Mouse (Mus musculus) lung, embryonic 16.5 days (tissue): ENCODE measurements at regions not wholly inside any gene's neighbourhood (a gene's known extent, or its start where the extent isn't known, plus 50 kb on each side); places are given as distances from the start of the nearest gene placed in this dataset.

Experiments
- ATAC-seq: fragments of 200-750 bp; cut with Nextera tagmentation; 2 replicates; pipeline ENCODE4 v1.8.0; 2017; ENCODE audit warnings: low read depth, mild to moderate bottlenecking, moderate library complexity
- H3K27ac ChIP-seq: fragments of 300-500 bp; sonication (generic); 2 replicates; pipeline ENCODE4 v1.5.1; 2014; ENCODE audit warnings: mild to moderate bottlenecking, control low read depth, low read length
- H3K27me3 ChIP-seq: fragments of 300-500 bp; sonication (generic); 2 replicates; pipeline ENCODE4 v1.6.1; 2014; ENCODE audit warnings: low read depth, low read length, mixed read lengths; ENCODE audit not compliant: control insufficient read depth, insufficient read depth
- H3K36me3 ChIP-seq: fragments of 300-500 bp; sonication (generic); 2 replicates; pipeline ENCODE4 v1.6.1; 2014; ENCODE audit warnings: low read length; ENCODE audit not compliant: control insufficient read depth, insufficient read depth
- H3K4me1 ChIP-seq: fragments of 300-500 bp; sonication (generic); replicated peaks from 2 replicates; pipeline ENCODE4 v1.6.1; 2014; ENCODE audit warnings: low read length, mixed read lengths; ENCODE audit not compliant: control insufficient read depth, insufficient read depth
- H3K4me2 ChIP-seq: fragments of 300-500 bp; sonication (generic); 2 replicates; pipeline ENCODE4 v1.6.1; 2014; ENCODE audit warnings: low read depth, low read length, control low read depth
- H3K4me3 ChIP-seq: fragments of 300-500 bp; sonication (generic); 2 replicates; pipeline ENCODE4 v1.5.1; 2014; ENCODE audit warnings: mild to moderate bottlenecking, low read length, control low read depth
- H3K9ac ChIP-seq: fragments of 300-500 bp; sonication (generic); 2 replicates; pipeline ENCODE4 v1.6.1; 2014; ENCODE audit warnings: low read length, control low read depth
- H3K9me3 ChIP-seq: fragments of 300-500 bp; sonication (generic); 2 replicates; pipeline ENCODE4 v1.6.1; 2016; ENCODE audit warnings: low read length; ENCODE audit not compliant: control insufficient read depth
- WGBS: fragments of 180-500 bp; shearing (Covaris S2); extraction: QIAGEN DNeasy Blood & Tissue Kit; methylation state at CpG from one replicate; pipeline ENCODE4 v1.1.7; 2014; 5-methylcytosine and 5-hydroxymethylcytosine counted together

DNA sequence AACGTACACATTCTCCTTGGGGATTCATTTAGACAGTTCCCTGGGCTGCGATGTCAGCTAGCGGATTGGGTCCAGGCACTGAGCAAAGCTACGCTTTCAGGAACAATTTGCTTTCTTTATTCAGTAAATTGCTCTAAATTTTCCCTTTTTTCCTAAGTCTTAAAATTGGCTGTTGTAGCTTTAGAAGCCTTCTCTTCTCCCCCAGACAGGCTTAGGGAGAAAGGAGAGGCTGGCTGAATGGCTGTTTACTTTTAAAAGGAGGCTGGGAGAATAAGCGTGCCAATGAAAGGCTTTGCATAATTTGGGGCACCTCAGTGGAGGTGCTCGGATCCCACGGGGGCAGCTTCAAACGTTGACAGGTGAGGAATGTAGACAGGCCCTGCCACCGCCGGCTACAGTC, 383.8 kb downstream of the Prdm2 start:
- no peak overlapping the region for H3K27ac ChIP-seq
- H3K4me1 ChIP-seq: no peaks in the 10 kb centered on the region
- no peak overlapping the region for H3K9ac ChIP-seq
- WGBS: 39% methylated on average over 10 of the region's 10 CpGs
- H3K27me3 ChIP-seq: no peaks in the 10 kb centered on the region
- H3K9me3 ChIP-seq: no peaks in the 10 kb centered on the region
- no peaks in the 10 kb centered on the region for H3K36me3 ChIP-seq
- no peak overlapping the region for H3K4me3 ChIP-seq
- no peak overlapping the region for H3K4me2 ChIP-seq
- ATAC-seq: no peak

DNA sequence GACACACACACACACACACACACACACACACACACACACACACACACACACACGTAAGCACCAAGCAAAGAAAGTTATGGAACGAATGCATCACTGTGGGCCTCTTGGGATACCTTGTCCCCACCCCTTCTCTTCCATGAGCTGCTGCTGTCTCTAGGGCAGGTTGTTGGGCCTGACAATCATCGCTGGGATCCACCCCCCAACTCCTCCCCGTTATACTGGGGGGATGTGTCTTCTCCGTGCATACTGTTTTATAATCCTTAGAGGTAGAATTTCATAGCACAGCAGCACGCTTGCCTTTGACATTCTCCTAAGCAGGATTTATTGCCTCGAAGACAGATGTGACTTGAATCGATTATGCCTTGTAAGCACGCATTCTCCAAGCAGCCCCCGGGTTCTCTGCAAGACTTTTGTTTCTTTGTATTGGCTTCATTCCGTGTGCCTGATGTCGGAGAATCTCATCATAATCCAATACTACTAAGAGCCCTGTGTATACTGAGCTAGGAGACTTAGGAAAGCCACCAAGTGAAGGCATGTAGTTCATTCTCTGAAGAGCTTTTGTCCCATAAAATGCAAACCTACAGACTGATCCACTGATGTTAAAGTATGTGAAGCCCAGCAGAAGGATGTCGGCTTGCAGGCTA, 386.4 kb downstream of the Prdm2 start:
- no peak for ATAC-seq
- Histone ChIP-seq H3K4me3 (no peak overlapping the region), H3K36me3 (no peaks in the 10 kb centered on the region), H3K27ac (no peak overlapping the region), H3K9me3 (no peaks in the 10 kb centered on the region), H3K4me2 (no peak overlapping the region), H3K9ac (no peak overlapping the region), H3K4me1 (no peaks in the 10 kb centered on the region), H3K27me3 (no peaks in the 10 kb centered on the region)
- WGBS: 48% methylated on average over 13 of the region's 13 CpGs

DNA sequence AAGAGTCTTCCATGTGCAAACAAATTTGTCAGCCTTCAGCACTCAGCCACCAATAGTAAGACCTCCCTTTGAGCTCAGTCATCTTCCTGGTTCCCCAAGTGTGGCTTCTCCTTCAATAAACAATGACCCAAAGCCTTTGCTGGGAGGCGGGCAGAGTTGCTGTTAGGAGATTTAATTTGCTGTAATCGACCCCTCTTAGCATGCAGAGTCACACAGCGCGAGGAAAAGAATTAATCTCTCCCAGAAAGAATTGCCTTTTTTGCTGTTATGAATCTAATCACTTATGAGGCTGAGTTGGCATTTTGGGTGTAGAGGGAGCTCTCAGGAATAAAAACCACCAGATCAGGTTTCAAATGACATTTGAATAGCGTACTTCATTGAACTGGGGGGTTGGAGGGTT, 387.0 kb downstream of the Prdm2 start:
- H3K9me3 ChIP-seq: no peaks in the 10 kb centered on the region
- H3K9ac ChIP-seq: no peak overlapping the region
- H3K36me3 ChIP-seq: no peaks in the 10 kb centered on the region
- H3K27ac ChIP-seq: no peak overlapping the region
- no peaks in the 10 kb centered on the region for H3K27me3 ChIP-seq
- no peak overlapping the region for H3K4me2 ChIP-seq
- no peak for ATAC-seq
- WGBS: 28% methylated on average over 5 of the region's 5 CpGs
- no peak overlapping the region for H3K4me3 ChIP-seq
- H3K4me1 ChIP-seq: no peaks in the 10 kb centered on the region

DNA sequence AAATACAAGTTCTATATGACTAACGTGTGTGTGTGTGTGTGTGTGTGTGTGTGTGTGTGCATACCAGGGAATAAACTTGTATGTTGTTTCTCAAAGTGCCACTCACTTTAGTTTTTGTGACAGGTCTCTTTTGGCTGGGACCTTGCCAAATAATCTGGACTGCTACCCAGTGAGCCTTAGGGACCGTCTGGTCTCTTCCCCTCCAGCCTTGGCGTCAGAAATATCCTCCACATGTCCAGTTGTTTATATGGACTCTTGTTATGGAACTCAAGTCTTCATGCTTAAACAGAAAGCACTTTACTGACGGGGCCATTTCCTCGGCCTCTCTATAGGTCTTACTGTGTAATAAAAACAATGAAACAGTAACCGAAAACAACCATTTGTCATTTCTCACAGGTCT, 394.4 kb downstream of the Prdm2 start:
- no peak overlapping the region for H3K4me3 ChIP-seq
- no peak overlapping the region for H3K4me2 ChIP-seq
- H3K36me3 ChIP-seq: no peaks in the 10 kb centered on the region
- H3K9me3 ChIP-seq: no peaks in the 10 kb centered on the region
- no peaks in the 10 kb centered on the region for H3K27me3 ChIP-seq
- H3K27ac ChIP-seq: no peak overlapping the region
- H3K9ac ChIP-seq: no peak overlapping the region
- 35% methylated on average over 6 of the region's 6 CpGs for WGBS
- peak; percentile 67; the same call in 1 of the 2 replicates for ATAC-seq
- no peaks in the 10 kb centered on the region for H3K4me1 ChIP-seq

DNA sequence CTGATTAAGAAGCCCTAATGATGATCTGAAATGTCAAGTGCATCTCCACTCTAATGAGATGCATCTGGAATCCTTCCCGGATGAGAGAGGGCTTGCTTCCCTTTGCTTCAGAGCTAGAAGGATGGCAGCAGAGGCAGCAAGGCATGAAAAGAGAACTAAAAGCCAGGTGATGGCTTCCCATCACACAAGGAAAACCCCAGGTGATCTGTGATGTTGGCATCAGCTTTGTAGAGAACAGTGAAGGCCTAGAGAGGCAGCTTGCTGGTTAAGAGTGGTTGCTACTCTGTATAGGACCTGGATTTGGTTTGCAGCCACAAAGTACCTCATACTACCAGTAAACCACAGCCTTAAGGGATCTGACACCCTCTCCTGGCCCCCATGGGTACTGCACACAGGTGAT, 395.8 kb downstream of the Prdm2 start:
- H3K27me3 ChIP-seq: no peaks in the 10 kb centered on the region
- no peak overlapping the region for H3K4me3 ChIP-seq
- ATAC-seq: no peak
- no peaks in the 10 kb centered on the region for H3K36me3 ChIP-seq
- 74% methylated on average over 1 of the region's 1 CpGs for WGBS
- H3K4me1 ChIP-seq: no peaks in the 10 kb centered on the region
- H3K9me3 ChIP-seq: no peaks in the 10 kb centered on the region
- no peak overlapping the region for H3K27ac ChIP-seq
- no peak overlapping the region for H3K9ac ChIP-seq
- H3K4me2 ChIP-seq: no peak overlapping the region

DNA sequence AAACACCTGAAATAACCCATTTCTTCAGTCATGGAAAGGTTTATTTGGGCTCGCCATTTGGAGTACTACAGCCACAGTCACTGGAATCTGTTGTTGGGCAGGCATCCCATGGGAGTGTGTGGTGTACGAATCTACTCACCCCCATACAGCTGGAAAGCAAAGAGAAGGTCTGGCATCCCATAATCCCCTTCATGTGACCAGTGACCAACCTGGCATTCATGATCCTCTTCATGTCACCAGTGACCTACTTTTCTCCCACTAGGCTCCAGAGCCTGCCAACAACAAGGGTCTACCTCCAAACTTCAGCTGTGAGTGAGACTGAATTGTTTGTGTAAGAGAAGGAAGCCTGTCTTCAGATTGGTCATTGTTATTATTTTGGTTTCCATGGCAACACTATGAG, 409.0 kb downstream of the Prdm2 start:
- Histone ChIP-seq H3K27me3 (no peaks in the 10 kb centered on the region), H3K4me2 (no peak overlapping the region)
- ATAC-seq: no peak

DNA sequence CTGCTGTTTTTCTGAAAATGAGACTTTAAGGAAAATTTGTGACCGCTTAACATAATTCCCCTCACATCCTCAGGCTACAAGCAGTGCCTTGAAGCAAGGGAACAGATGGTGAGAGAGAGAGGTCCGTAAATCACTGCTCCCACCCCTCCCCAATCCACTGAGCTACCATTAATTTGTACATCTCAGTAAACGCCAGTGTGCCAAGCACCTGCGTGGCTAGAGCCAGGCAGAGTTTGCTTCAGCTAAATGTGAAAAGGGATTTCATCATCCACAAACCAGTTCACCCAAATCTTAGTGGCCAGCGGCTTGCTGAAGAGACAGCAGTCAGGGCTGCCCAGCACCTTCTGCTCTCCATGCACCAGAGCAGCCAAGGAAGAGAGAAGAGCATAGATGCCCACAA, 413.5 kb downstream of the Prdm2 start:
- Histone ChIP-seq H3K27ac (no peak overlapping the region), H3K36me3 (no peaks in the 10 kb centered on the region), H3K4me3 (no peak overlapping the region), H3K9me3 (no peaks in the 10 kb centered on the region), H3K4me2 (no peak overlapping the region), H3K4me1 (no peaks in the 10 kb centered on the region), H3K27me3 (no peaks in the 10 kb centered on the region), H3K9ac (no peak overlapping the region)
- 53% methylated on average over 5 of the region's 5 CpGs for WGBS
- no peak for ATAC-seq

More for the DNA sequence above, 409.0 kb downstream of the Prdm2 start:
- H3K27ac ChIP-seq: no peak overlapping the region
- H3K4me3 ChIP-seq: no peak overlapping the region
- H3K4me1 ChIP-seq: no peaks in the 10 kb centered on the region
- no peaks in the 10 kb centered on the region for H3K36me3 ChIP-seq
- 71% methylated on average over 2 of the region's 2 CpGs for WGBS
- H3K9ac ChIP-seq: no peak overlapping the region
- no peaks in the 10 kb centered on the region for H3K9me3 ChIP-seq

DNA sequence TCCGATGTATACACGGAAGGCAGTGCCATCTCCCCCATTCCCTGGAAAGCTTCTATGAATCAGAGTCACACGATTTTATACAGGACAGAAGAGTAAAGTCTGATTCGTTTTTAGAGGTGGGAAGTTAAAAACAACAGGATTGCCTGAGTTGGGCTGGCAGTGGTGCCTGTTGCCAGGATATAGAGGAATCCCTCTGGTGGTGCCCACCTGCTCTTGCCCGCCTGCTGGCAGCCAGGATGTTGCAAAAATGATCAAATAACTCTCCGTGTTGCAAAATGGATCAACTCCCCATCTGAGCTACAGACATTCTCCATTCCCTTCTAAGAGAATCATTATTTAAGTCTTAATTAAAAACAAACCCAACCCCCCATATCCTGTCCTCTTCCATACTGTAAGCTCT, 414.0 kb downstream of the Prdm2 start:
- H3K27me3 ChIP-seq: no peaks in the 10 kb centered on the region
- H3K4me1 ChIP-seq: no peaks in the 10 kb centered on the region
- H3K4me3 ChIP-seq: no peak overlapping the region
- no peaks in the 10 kb centered on the region for H3K36me3 ChIP-seq
- WGBS: 67% methylated on average over 6 of the region's 6 CpGs
- H3K4me2 ChIP-seq: no peak overlapping the region
- H3K9ac ChIP-seq: no peak overlapping the region
- H3K27ac ChIP-seq: no peak overlapping the region
- no peaks in the 10 kb centered on the region for H3K9me3 ChIP-seq
- no peak for ATAC-seq

DNA sequence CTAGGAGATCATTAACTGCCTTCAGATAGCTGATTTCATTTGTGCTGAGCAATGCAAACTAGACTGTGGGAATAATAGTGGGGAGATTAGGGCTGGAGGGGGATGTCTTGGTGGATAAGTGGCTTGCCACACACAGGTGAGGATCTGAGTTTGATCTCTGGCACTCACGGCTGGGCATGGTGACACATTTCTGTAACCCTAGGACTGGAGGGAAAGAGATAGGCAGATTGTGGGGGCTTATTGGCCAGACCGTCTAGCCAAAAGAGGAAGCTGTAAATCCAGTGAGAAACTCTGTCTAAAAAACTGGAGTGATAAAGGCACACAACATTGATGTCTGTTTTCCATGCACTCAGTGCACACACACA, 420.2 kb downstream of the Prdm2 start:
- H3K36me3 ChIP-seq: no peaks in the 10 kb centered on the region
- no peak overlapping the region for H3K4me2 ChIP-seq
- H3K27ac ChIP-seq: no peak overlapping the region
- no peak overlapping the region for H3K9ac ChIP-seq
- no peak for ATAC-seq
- no peaks in the 10 kb centered on the region for H3K27me3 ChIP-seq
- no peaks in the 10 kb centered on the region for H3K4me1 ChIP-seq
- H3K4me3 ChIP-seq: no peak overlapping the region
- 71% methylated on average over 2 of the region's 2 CpGs for WGBS
- H3K9me3 ChIP-seq: no peaks in the 10 kb centered on the region
